Mouse (Mus musculus) ES-CJ7 (cell line): ENCODE results near the gene Dstyk.

ENCODE experiments used
- DNase-seq: peaks from one replicate; pipeline ENCODE4 v3.0.0; 2011; ENCODE audit warnings: low read depth, low spot score

Gene Dstyk

GRCm38 (mm10) chr1:132417319-132418251 is at the start of gene Dstyk:
TSS of gene Dstyk (plus strand) at chr1:132417555.
- peak; percentile 96 for DNase-seq

GRCm38 (mm10) chr1:132367692-132368506 is 49.5 kb upstream of the Dstyk start:
- DNase-seq, result peak; percentile 83

- no peak for DNase-seq
Measured at GRCm38 (mm10) chr1:132370681-132371173, 46.6 kb upstream of the Dstyk start.

- DNase-seq, result peak; percentile 31
Measured at GRCm38 (mm10) chr1:132371298-132372081, 45.9 kb upstream of the Dstyk start.

- no peak for DNase-seq
Measured at GRCm38 (mm10) chr1:132372354-132372753, 45.0 kb upstream of the Dstyk start.

- no peak for DNase-seq
Measured at GRCm38 (mm10) chr1:132372896-132373534, 44.3 kb upstream of the Dstyk start.

GRCm38 (mm10) chr1:132374140-132374872 is 43.0 kb upstream of the Dstyk start:
- no peak for DNase-seq

GRCm38 (mm10) chr1:132374873-132375244 is 42.5 kb upstream of the Dstyk start:
- DNase-seq, result no peak

- no peak for DNase-seq
Measured at GRCm38 (mm10) chr1:132375256-132375655, 42.1 kb upstream of the Dstyk start.

GRCm38 (mm10) chr1:132376211-132377054 is 40.9 kb upstream of the Dstyk start:
- no peak for DNase-seq

- no peak for DNase-seq
Measured at GRCm38 (mm10) chr1:132377055-132377365, 40.3 kb upstream of the Dstyk start.

GRCm38 (mm10) chr1:132377811-132378210 is 39.5 kb upstream of the Dstyk start:
- no peak for DNase-seq

GRCm38 (mm10) chr1:132380550-132381100 is 36.7 kb upstream of the Dstyk start:
- DNase-seq, result peak; percentile 52

- no peak for DNase-seq
Measured at GRCm38 (mm10) chr1:132381929-132382328, 35.4 kb upstream of the Dstyk start.

- DNase-seq, result no peak
Measured at GRCm38 (mm10) chr1:132384001-132384554, 33.3 kb upstream of the Dstyk start.

- DNase-seq, result no peak
Measured at GRCm38 (mm10) chr1:132385266-132385665, 32.1 kb upstream of the Dstyk start.

- no peak for DNase-seq
Measured at GRCm38 (mm10) chr1:132385711-132386110, 31.6 kb upstream of the Dstyk start.

- no peak for DNase-seq
Measured at GRCm38 (mm10) chr1:132386266-132386665, 31.1 kb upstream of the Dstyk start.

- DNase-seq, result no peak
Measured at GRCm38 (mm10) chr1:132387943-132388342, 29.4 kb upstream of the Dstyk start.
